Mouse (Mus musculus): ENCODE measurements around the gene Chst8. TPM values are rescaled to one million over a fixed set of nuclear protein-coding genes. Genes with fewer than 3 reads are reported as not detected.
A peak's percentile ranks its signal among the peaks of the same experiment; 100 is the strongest.

The Chst8 gene
- polyA plus RNA-seq, 1 experiment from 2014 or later, result 2.8 TPM

- 58% methylated on average over 3 of the region's 3 CpGs for WGBS
- Histone ChIP-seq H3K9ac (ENCODE audit: low read length) (no peak overlapping the region), H3K27me3 (ENCODE audit: control insufficient read depth, insufficient read depth, low read length) (no peaks in the 10 kb centered on the region), H3K4me3 (replicated peaks; ENCODE audit: low read length) (no peak overlapping the region), H3K4me1 (ENCODE audit: control insufficient read depth, insufficient read depth, low read length) (peaks cover 15% of the 10 kb centered on the region; the same call in 1 of the 2 replicates), H3K9me3 (replicated peaks; ENCODE audit: control insufficient read depth, low read length) (peaks cover 4% of the 10 kb centered on the region; the same call in 1 of the 2 replicates), H3K36me3 (ENCODE audit: control insufficient read depth, insufficient read depth, low read length) (no peaks in the 10 kb centered on the region), H3K27ac (ENCODE audit: low read length) (no peak overlapping the region), H3K4me2 (ENCODE audit: low read depth, low read length) (no peak overlapping the region)
- ATAC-seq (ENCODE audit: insufficient read depth, low FRiP score), result no peak
Observed at GRCm38 (mm10) chr7:34749753-34750152, 62.8 kb downstream of the Chst8 start.

GRCm38 (mm10) chr7:34748501-34748900 is 64.0 kb downstream of the Chst8 start:
- 69% methylated on average over 4 of the region's 4 CpGs for WGBS
- Histone ChIP-seq H3K4me2 (ENCODE audit: low read depth, low read length) (no peak overlapping the region), H3K4me1 (ENCODE audit: control insufficient read depth, insufficient read depth, low read length) (peaks cover 15% of the 10 kb centered on the region; the same call in 1 of the 2 replicates), H3K36me3 (ENCODE audit: control insufficient read depth, insufficient read depth, low read length) (no peaks in the 10 kb centered on the region), H3K27ac (ENCODE audit: low read length) (no peak overlapping the region), H3K27me3 (ENCODE audit: control insufficient read depth, insufficient read depth, low read length) (no peaks in the 10 kb centered on the region), H3K9ac (ENCODE audit: low read length) (no peak overlapping the region), H3K4me3 (replicated peaks; ENCODE audit: low read length) (no peak overlapping the region), H3K9me3 (replicated peaks; ENCODE audit: control insufficient read depth, low read length) (peaks cover 4% of the 10 kb centered on the region; the same call in 1 of the 2 replicates)
- ATAC-seq (ENCODE audit: insufficient read depth, low FRiP score), result no peak

GRCm38 (mm10) chr7:34747661-34748060 is 64.8 kb downstream of the Chst8 start:
- Histone ChIP-seq H3K27ac (ENCODE audit: low read length) (no peak overlapping the region), H3K4me1 (ENCODE audit: control insufficient read depth, insufficient read depth, low read length) (peaks cover 11% of the 10 kb centered on the region; the same call in 1 of the 2 replicates), H3K4me2 (ENCODE audit: low read depth, low read length) (no peak overlapping the region), H3K27me3 (ENCODE audit: control insufficient read depth, insufficient read depth, low read length) (no peaks in the 10 kb centered on the region), H3K9ac (ENCODE audit: low read length) (no peak overlapping the region), H3K36me3 (ENCODE audit: control insufficient read depth, insufficient read depth, low read length) (no peaks in the 10 kb centered on the region), H3K4me3 (replicated peaks; ENCODE audit: low read length) (no peak overlapping the region), H3K9me3 (replicated peaks; ENCODE audit: control insufficient read depth, low read length) (peaks cover 4% of the 10 kb centered on the region; the same call in 1 of the 2 replicates)
- no peak for ATAC-seq (ENCODE audit: insufficient read depth, low FRiP score)
- 61% methylated on average over 12 of the region's 12 CpGs for WGBS

- H3K27me3 ChIP-seq (ENCODE audit: control insufficient read depth, insufficient read depth, low read length), result no peaks in the 10 kb centered on the region
- H3K36me3 ChIP-seq (ENCODE audit: control insufficient read depth, insufficient read depth, low read length), result no peaks in the 10 kb centered on the region
- H3K9ac ChIP-seq (ENCODE audit: low read length), result no peak overlapping the region
- peaks cover 11% of the 10 kb centered on the region; the same call in 1 of the 2 replicates for H3K4me1 ChIP-seq (ENCODE audit: control insufficient read depth, insufficient read depth, low read length)
- H3K4me2 ChIP-seq (ENCODE audit: low read depth, low read length), result peak overlapping the region; percentile 2; the same call in 1 of the 2 replicates
- peak overlapping the region; percentile 69 for H3K27ac ChIP-seq (ENCODE audit: low read length)
- WGBS, result 18% methylated on average over 6 of the region's 6 CpGs
- no peak for ATAC-seq (ENCODE audit: insufficient read depth, low FRiP score)
- H3K4me3 ChIP-seq (replicated peaks; ENCODE audit: low read length), result no peak overlapping the region
- H3K9me3 ChIP-seq (replicated peaks; ENCODE audit: control insufficient read depth, low read length), result peaks cover 4% of the 10 kb centered on the region; the same call in 1 of the 2 replicates
Observed at GRCm38 (mm10) chr7:34746586-34746985, 65.9 kb downstream of the Chst8 start.

GRCm38 (mm10) chr7:34746165-34746564 is 66.3 kb downstream of the Chst8 start:
- Histone ChIP-seq H3K4me2 (ENCODE audit: low read depth, low read length) (peak overlapping the region; percentile 2; the same call in 1 of the 2 replicates), H3K4me1 (ENCODE audit: control insufficient read depth, insufficient read depth, low read length) (peaks cover 11% of the 10 kb centered on the region; the same call in 1 of the 2 replicates)
- WGBS, result 34% methylated on average over 9 of the region's 9 CpGs

GRCm38 (mm10) chr7:34745426-34745825 is 67.1 kb downstream of the Chst8 start:
- peak overlapping the region; percentile 69; the same call in 1 of the 2 replicates for H3K27ac ChIP-seq (ENCODE audit: low read length)
- 0 out of 2 replicates have a peak, but pooled peaks have one; percentile 3 for ATAC-seq (ENCODE audit: insufficient read depth, low FRiP score)
- WGBS, result 76% methylated on average over 9 of the region's 9 CpGs
- no peak overlapping the region for H3K9ac ChIP-seq (ENCODE audit: low read length)
- H3K27me3 ChIP-seq (ENCODE audit: control insufficient read depth, insufficient read depth, low read length), result no peaks in the 10 kb centered on the region
- H3K4me2 ChIP-seq (ENCODE audit: low read depth, low read length), result no peak overlapping the region
- peaks cover 11% of the 10 kb centered on the region; the same call in 1 of the 2 replicates for H3K4me1 ChIP-seq (ENCODE audit: control insufficient read depth, insufficient read depth, low read length)
- H3K9me3 ChIP-seq (replicated peaks; ENCODE audit: control insufficient read depth, low read length), result peaks cover 4% of the 10 kb centered on the region; the same call in 1 of the 2 replicates
- H3K36me3 ChIP-seq (ENCODE audit: control insufficient read depth, insufficient read depth, low read length), result no peaks in the 10 kb centered on the region
- H3K4me3 ChIP-seq (replicated peaks; ENCODE audit: low read length), result no peak overlapping the region

More at GRCm38 (mm10) chr7:34746165-34746564, 66.3 kb downstream of the Chst8 start:
- no peaks in the 10 kb centered on the region for H3K36me3 ChIP-seq (ENCODE audit: control insufficient read depth, insufficient read depth, low read length)
- H3K9ac ChIP-seq (ENCODE audit: low read length), result no peak overlapping the region
- peaks cover 4% of the 10 kb centered on the region; the same call in 1 of the 2 replicates for H3K9me3 ChIP-seq (replicated peaks; ENCODE audit: control insufficient read depth, low read length)
- H3K27me3 ChIP-seq (ENCODE audit: control insufficient read depth, insufficient read depth, low read length), result no peaks in the 10 kb centered on the region
- no peak overlapping the region for H3K4me3 ChIP-seq (replicated peaks; ENCODE audit: low read length)
- ATAC-seq (ENCODE audit: insufficient read depth, low FRiP score), result peak; percentile 86
- peak overlapping the region; percentile 69 for H3K27ac ChIP-seq (ENCODE audit: low read length)

GRCm38 (mm10) chr7:34744994-34745393 is 67.5 kb downstream of the Chst8 start:
- H3K4me1 ChIP-seq (ENCODE audit: control insufficient read depth, insufficient read depth, low read length), result peaks cover 11% of the 10 kb centered on the region; the same call in 1 of the 2 replicates
- H3K27ac ChIP-seq (ENCODE audit: low read length), result no peak overlapping the region
- no peak for ATAC-seq (ENCODE audit: insufficient read depth, low FRiP score)
- no peaks in the 10 kb centered on the region for H3K27me3 ChIP-seq (ENCODE audit: control insufficient read depth, insufficient read depth, low read length)
- H3K9ac ChIP-seq (ENCODE audit: low read length), result no peak overlapping the region
- H3K9me3 ChIP-seq (replicated peaks; ENCODE audit: control insufficient read depth, low read length), result peaks cover 4% of the 10 kb centered on the region; the same call in 1 of the 2 replicates
- no peak overlapping the region for H3K4me3 ChIP-seq (replicated peaks; ENCODE audit: low read length)
- no peak overlapping the region for H3K4me2 ChIP-seq (ENCODE audit: low read depth, low read length)
- WGBS, result 86% methylated on average over 8 of the region's 8 CpGs
- no peaks in the 10 kb centered on the region for H3K36me3 ChIP-seq (ENCODE audit: control insufficient read depth, insufficient read depth, low read length)

- no peak for ATAC-seq (ENCODE audit: insufficient read depth, low FRiP score)
- 77% methylated on average over 8 of the region's 8 CpGs for WGBS
Observed at GRCm38 (mm10) chr7:34743411-34744085, 69.0 kb downstream of the Chst8 start.

GRCm38 (mm10) chr7:34739371-34739770 is 73.1 kb downstream of the Chst8 start:
- Histone ChIP-seq H3K27ac (ENCODE audit: low read length) (no peak overlapping the region), H3K27me3 (ENCODE audit: control insufficient read depth, insufficient read depth, low read length) (no peaks in the 10 kb centered on the region), H3K4me1 (ENCODE audit: control insufficient read depth, insufficient read depth, low read length) (no peaks in the 10 kb centered on the region), H3K4me3 (replicated peaks; ENCODE audit: low read length) (no peak overlapping the region), H3K9me3 (replicated peaks; ENCODE audit: control insufficient read depth, low read length) (no peaks in the 10 kb centered on the region), H3K9ac (ENCODE audit: low read length) (no peak overlapping the region), H3K4me2 (ENCODE audit: low read depth, low read length) (no peak overlapping the region), H3K36me3 (ENCODE audit: control insufficient read depth, insufficient read depth, low read length) (no peaks in the 10 kb centered on the region)
- 94% methylated on average over 8 of the region's 8 CpGs for WGBS
- ATAC-seq (ENCODE audit: insufficient read depth, low FRiP score), result no peak

More at GRCm38 (mm10) chr7:34743411-34744085, 69.0 kb downstream of the Chst8 start:
- Histone ChIP-seq H3K9ac (ENCODE audit: low read length) (no peak overlapping the region), H3K27ac (ENCODE audit: low read length) (no peak overlapping the region), H3K9me3 (replicated peaks; ENCODE audit: control insufficient read depth, low read length) (no peaks in the 10 kb centered on the region), H3K4me3 (replicated peaks; ENCODE audit: low read length) (no peak overlapping the region), H3K4me1 (ENCODE audit: control insufficient read depth, insufficient read depth, low read length) (peaks cover 11% of the 10 kb centered on the region; the same call in 1 of the 2 replicates), H3K36me3 (ENCODE audit: control insufficient read depth, insufficient read depth, low read length) (no peaks in the 10 kb centered on the region), H3K27me3 (ENCODE audit: control insufficient read depth, insufficient read depth, low read length) (no peaks in the 10 kb centered on the region), H3K4me2 (ENCODE audit: low read depth, low read length) (no peak overlapping the region)
